Mouse (Mus musculus) cerebellum, adult 9-10 months (tissue): ENCODE measurements around the gene Zfp763.
"Not testable (repeated sequence)": the region's sequence is repeated elsewhere in the genome, so short reads cannot be mapped to it uniquely, and the experiment has no call there.

Source experiments
- DNase-seq: peaks from one replicate; pipeline ENCODE4 v3.0.0; 2022

Gene Zfp763

DNA sequence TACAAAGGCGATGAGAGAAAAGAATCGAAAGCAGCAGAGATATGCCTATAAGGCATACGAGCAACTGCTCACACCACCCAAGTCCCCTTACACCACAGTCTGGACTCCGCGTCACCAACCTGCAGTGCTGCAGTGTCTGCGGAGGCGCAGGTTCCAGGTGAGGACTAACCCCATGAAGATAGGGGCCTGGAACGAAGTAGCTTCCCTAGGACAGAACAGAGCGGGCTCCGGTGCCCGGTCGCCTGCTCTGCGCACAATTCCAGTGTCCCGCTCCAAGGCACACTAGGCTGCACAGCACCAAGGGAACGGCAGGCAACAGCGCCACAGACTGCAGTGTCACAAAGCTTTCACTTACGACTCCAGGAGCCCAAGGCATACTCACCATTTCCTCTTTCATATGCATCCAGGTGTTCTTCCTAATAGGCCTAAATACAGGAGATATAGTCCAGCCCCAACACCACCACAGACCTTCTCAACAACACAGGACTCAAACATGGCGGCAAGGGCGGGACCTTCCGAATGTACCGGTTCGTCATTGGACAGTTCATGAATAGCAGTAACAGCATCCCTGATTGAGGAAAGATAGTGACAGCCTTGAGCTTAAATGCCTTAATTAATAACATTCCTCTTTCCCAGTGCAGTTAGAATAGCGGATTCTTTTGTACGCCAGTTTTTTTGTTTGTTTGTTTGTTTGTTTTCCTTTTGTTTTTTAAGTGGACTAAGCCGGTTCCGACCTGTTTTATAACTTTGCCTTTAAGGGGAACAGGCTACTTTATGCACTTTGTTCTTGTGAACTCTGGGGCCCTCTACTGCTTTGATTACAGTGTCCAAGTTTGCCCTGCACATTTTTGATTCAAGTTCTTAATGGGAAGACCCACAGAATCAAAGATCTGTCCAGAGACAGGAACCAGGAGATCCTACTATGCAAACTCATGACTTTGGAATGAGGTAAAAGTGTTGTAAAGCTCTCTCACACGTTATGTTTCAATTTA lies at the start of gene Zfp763:
Zfp763 (minus strand) TSS at position 503 of the 992 bp plus-strand sequence.
- peak; percentile 85 for DNase-seq

DNA sequence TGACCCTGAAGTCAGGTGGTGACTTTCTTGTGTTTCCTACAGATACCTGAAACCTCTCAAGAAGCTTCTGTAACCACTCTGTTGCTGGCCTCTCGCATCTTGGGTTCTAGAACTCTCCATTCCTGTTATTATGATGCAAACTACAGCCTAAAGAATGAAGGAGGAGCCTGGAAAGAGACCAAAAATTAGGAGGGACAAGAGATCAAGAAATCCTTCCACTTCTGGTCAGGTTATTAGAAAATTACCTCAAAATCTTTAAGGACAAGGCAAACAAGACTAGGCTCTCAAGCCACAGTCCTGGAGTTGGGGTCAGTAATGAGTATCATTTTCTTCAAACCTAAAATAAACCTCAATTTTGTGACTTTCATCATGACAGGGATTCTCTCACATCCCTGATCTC lies 34.8 kb upstream of the Zfp763 start, which contains the start of gene 4921501E09Rik:
4921501E09Rik (minus strand) TSS at position 101 of the 400 bp plus-strand sequence.
- DNase-seq = no peak

- no peak for DNase-seq
Measured at GRCm38 (mm10) chr17:33063001-33063400, 29.8 kb upstream of the Zfp763 start.

DNA sequence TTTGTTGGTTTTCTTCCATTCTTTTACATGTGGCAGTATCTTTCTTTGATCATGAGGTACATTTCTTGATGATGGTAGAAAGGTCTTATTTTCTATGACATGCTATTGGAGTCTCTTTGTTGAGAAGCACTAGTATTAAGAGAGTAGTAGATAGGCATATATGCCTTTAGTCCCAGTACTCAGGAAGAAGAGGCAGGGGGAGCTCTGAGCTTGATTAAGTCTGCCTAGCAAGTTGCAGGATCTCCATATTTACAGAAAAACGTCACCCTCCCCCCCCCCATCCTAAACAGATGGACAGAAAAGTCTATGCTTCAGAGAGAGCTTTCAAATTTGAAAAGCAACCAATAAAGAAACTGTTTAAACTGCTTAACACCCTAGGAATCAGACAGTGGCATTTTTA lies 25.6 kb upstream of the Zfp763 start:
- DNase-seq = no peak

GRCm38 (mm10) chr17:33032376-33032775 lies 826 bp downstream of the Zfp763 start:
- peak; percentile 22 for DNase-seq

- DNase-seq = not testable (repeated sequence)
Measured at GRCm38 (mm10) chr17:33020434-33020833, 12.8 kb downstream of the Zfp763 start.

DNA sequence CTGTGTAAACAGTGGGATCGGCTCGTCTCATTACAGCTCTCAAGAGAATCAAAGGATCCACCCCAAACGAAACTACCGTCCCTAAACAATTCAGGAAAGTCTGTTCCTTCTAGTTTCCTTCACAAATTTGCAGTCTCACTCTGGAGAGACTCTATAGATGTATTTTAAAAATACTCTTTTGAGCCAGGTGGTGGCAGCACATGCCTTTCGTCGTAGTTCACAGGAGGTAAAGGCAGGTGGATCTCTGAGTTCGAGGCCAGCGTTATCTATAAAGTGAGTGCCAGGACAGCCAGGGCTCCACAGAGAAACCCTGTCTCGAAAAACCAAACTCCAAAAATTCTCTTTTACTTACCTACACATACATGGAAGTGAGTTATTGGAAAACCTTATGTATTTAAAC lies 24.9 kb downstream of the Zfp763 start:
- no peak for DNase-seq

DNA sequence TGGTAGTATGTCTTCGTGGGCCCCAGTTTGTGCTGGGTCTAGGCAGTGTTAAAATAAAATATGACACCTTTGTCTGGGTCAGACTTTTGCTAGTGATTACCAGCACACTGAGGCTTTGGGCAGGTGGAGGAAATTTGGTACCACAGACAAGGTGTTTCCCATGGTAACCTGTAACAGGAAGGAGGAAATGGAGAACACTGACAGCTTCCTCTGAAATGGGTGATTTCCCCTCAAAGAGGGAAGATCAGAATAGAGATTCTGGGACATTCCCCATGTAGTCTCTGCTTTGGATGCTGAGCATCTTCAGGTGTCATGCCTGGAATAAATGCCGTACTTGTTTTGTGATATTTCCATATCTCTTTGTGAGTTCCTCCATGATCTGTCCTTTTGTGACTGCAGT lies 34.7 kb downstream of the Zfp763 start:
- no peak for DNase-seq

DNA sequence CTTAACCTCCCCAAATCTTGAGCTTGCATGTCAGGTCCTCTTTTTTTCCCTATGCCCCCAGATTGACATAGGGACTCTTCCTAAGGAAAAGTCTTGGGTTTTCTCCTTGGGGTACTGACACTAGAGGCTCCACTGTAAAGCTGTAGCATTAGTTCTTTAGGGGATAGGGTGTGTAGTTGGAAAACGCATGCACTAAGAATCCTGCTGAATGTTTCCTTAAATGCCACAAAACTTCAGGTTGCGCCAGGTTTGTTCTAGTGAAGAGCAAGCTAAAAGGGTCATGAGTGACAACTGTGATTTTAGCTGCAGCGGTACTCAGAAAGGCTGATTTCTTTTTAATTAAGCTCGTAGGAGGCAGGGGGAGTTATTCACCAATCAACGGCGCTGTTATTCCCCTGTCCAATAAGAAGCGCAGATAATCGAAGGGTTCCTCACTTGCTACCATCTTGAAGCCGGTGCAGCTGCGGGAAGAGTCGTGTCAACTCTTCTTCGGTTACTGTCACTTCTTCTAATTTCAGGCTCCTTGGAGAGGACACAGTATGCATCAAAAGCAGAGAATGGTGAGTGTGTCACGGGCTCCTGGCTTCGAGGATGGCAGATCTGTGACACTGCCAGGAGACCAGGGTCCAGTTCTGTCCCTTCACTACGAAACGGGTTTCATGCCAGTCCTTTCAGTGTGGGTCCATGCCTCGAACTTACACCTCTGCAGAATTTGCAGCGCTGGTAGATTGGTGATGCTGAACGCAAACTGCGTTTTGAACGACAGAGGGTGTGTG lies 40.3 kb downstream of the Zfp763 start, which contains the start of gene Zfp952:
Zfp952 (plus strand) TSS at position 431 of the 776 bp plus-strand sequence.
- peak; percentile 90 for DNase-seq

- DNase-seq = peak; percentile 13
Measured at GRCm38 (mm10) chr17:32991965-32992698, 41.1 kb downstream of the Zfp763 start.

GRCm38 (mm10) chr17:32986301-32986700 lies 46.9 kb downstream of the Zfp763 start:
- DNase-seq = no peak

GRCm38 (mm10) chr17:32981361-32981760 lies 51.8 kb downstream of the Zfp763 start:
- no peak for DNase-seq
